Mouse (Mus musculus) C2C12 (cell line): Measurements from ENCODE around the gene Tubgcp2. TPM values are rescaled to one million over a fixed set of nuclear protein-coding genes. Genes with fewer than 3 reads are reported as not detected.
A peak's percentile ranks its signal among the peaks of the same experiment; 100 is the strongest.

Source experiments
- H3K27me3 ChIP-seq: one replicate; pipeline ENCODE4 v1.6.1; 2011; ENCODE audit not compliant: control insufficient read depth, insufficient read depth, insufficient read length
- H3K36me3 ChIP-seq: one replicate; pipeline ENCODE4 v1.6.1; 2011; ENCODE audit not compliant: control insufficient read depth, insufficient read depth
- H3K4me3 ChIP-seq: one replicate; pipeline ENCODE4 v1.5.1; 2011; ENCODE audit warnings: mild to moderate bottlenecking, control low read depth; ENCODE audit not compliant: poor library complexity, insufficient read depth, severe bottlenecking
- H3K79me2 ChIP-seq: one replicate; pipeline ENCODE4 v1.6.1; 2011; ENCODE audit not compliant: control insufficient read depth, insufficient read depth
- H3K79me3 ChIP-seq: one replicate; pipeline ENCODE4 v1.6.1; 2011; ENCODE audit warnings: low read depth, control low read depth
- H3ac ChIP-seq: one replicate; pipeline ENCODE3; 2011; ENCODE audit warnings: low read depth; ENCODE audit not compliant: control insufficient read depth, insufficient read length
- CEBPB ChIP-seq: IDR thresholded peaks from one replicate; pipeline ENCODE4 v1.6.1; 2011; ENCODE audit warnings: low read depth, mild to moderate bottlenecking, control low read depth, moderate library complexity
- CTCF ChIP-seq: IDR thresholded peaks from one replicate; pipeline ENCODE4 v1.5.1; 2011; ENCODE audit not compliant: control insufficient read depth, insufficient read depth, insufficient read length
- FOSL1 ChIP-seq: IDR thresholded peaks from one replicate; pipeline ENCODE4 v1.8.0; 2011; ENCODE audit warnings: mild to moderate bottlenecking, low read length; ENCODE audit not compliant: poor library complexity, insufficient read depth, severe bottlenecking
- MAX ChIP-seq: IDR thresholded peaks from one replicate; pipeline ENCODE4 v1.6.1; 2011; ENCODE audit warnings: mild to moderate bottlenecking, control low read depth
- MYOD1 ChIP-seq: IDR thresholded peaks from one replicate; pipeline ENCODE4 v1.6.1; 2011; ENCODE audit warnings: low read depth; ENCODE audit not compliant: control insufficient read depth, insufficient read length
- MYOG ChIP-seq: IDR thresholded peaks from one replicate; pipeline ENCODE4 v1.6.1; 2011; ENCODE audit not compliant: control insufficient read depth, insufficient read length; ENCODE audit errors: extremely low read depth
- USF1 ChIP-seq: IDR thresholded peaks from one replicate; pipeline ENCODE4 v1.6.1; 2011; ENCODE audit warnings: low read depth, mild to moderate bottlenecking, control low read depth, moderate library complexity
- polyA plus RNA-seq: library from polyadenylated mRNA; unstranded; fragments of >200 nt; fragmentation: generic; extraction: Trizol; gene quantifications from one replicate; pipeline ENCODE4 v1.2.1, GENCODE M21; 2012; ENCODE audit warnings: missing spikeins

Gene Tubgcp2
- polyA plus RNA-seq, 1 experiment = 31.7 TPM

DNA sequence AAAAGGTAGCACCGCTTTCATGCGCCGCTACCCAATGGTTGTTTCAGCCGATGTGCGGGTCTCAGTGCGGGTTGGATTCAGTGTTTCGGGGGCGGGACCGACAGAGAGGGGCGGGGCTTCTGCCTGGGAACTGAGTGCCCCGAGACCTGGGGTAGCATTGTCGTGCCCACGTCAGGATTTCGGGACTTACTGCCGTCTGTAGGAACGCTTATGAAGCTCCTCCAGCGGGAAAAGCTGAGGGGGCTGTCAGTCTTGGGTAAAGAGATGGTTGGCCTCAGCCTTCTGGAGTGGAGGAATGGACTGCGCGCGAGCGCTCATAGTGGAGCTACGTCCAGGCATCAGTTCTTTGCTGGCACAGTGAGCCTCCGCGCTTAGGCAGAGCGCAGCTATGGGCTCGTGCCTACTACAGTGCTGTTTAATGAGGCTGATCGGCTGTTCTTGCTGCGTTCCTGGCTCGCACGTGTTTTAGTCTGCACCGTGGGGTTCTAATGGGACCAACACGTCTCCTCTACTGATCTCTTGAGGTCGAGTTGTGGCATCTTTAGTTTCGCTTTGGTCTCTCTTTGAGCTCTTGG lies 12.7 kb upstream of the Tubgcp2 start:
- Histone ChIP-seq H3K27me3 (peaks cover 17% of the 10 kb centered on the region), H3K79me3 (no peaks in the 10 kb centered on the region), H3K4me3 (no peak overlapping the region), H3K79me2 (no peaks in the 10 kb centered on the region), H3ac (no peak overlapping the region), H3K36me3 (no peaks in the 10 kb centered on the region)
- TF ChIP-seq USF1 (no peak), MAX (no peak)

- Histone ChIP-seq H3K27me3 (peaks cover 17% of the 10 kb centered on the region), H3K79me3 (no peaks in the 10 kb centered on the region), H3K79me2 (no peaks in the 10 kb centered on the region), H3K4me3 (no peak within 1 kb of the TSS), H3K36me3 (no peaks in the 10 kb centered on the region), H3ac (no peak within 1 kb of the TSS)
- no peak for TF ChIP-seq MYOD1
- no peak for TF ChIP-seq CEBPB
Measured at GRCm38 (mm10) chr7:140048361-140049114, 12.1 kb upstream of the Tubgcp2 start, which contains the start of gene Msx3. TSS of gene Msx3 (minus strand) at chr7:140049089.

DNA sequence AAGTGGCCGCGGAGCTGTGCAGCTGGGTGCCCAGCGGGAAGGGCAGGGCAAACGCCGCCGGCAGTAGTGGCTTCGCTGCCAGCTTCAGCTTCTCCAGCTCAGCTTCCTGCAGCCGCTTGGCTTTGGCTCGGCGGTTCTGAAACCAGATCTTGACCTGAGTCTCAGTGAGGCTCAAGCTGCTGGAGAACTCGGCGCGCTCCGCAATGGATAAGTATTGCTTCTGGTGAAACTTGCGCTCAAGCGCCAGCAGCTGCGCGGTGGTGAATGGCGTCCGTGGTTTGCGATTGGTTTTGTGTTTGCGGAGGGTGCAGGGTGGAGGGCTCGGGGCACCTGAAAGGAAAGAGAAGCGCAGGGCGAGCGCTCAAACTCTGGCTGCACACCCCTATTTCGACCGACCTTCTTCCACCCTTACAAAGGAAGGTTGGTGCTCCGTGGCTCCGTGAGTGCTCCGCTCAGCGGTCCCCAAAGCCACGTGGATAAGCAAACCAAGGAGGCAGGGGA lies 11.4 kb upstream of the Tubgcp2 start:
- TF ChIP-seq FOSL1 (no peak), MYOG (no peak), CEBPB (no peak), MAX (no peak), MYOD1 (no peak), CTCF (no peak), USF1 (no peak)
- H3K79me2 ChIP-seq = no peaks in the 10 kb centered on the region

DNA sequence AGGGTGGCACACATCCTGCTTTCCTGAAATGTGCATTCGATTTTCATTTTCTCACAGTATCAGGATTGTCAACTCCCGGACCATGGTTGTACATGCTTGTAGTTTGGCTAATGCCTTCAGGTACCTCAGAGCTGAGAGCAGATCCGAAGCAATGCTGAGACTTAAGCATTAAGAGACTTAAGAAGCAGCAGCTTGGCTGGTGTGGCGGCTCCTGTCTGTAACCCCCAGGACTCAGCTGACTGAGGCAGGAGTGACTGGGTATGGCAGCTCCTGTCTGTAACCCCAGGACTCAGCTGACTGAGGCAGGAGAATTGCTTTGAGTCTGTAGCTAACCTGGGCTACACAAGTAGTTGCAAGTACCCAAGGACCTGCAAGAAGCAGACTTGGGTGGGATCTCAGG lies 9.1 kb upstream of the Tubgcp2 start:
- TF ChIP-seq CEBPB (no peak), MYOD1 (no peak), USF1 (no peak), MYOG (no peak), MAX (no peak), FOSL1 (no peak), CTCF (no peak)
- no peaks in the 10 kb centered on the region for H3K36me3 ChIP-seq
- peaks cover 17% of the 10 kb centered on the region for H3K27me3 ChIP-seq
- no peak overlapping the region for H3K4me3 ChIP-seq
- H3K79me2 ChIP-seq = no peaks in the 10 kb centered on the region
- H3ac ChIP-seq = no peak overlapping the region
- H3K79me3 ChIP-seq = no peaks in the 10 kb centered on the region

More for the DNA sequence above, 11.4 kb upstream of the Tubgcp2 start:
- no peaks in the 10 kb centered on the region for H3K79me3 ChIP-seq
- H3ac ChIP-seq = no peak overlapping the region
- peaks cover 17% of the 10 kb centered on the region for H3K27me3 ChIP-seq
- H3K36me3 ChIP-seq = no peaks in the 10 kb centered on the region
- no peak overlapping the region for H3K4me3 ChIP-seq

DNA sequence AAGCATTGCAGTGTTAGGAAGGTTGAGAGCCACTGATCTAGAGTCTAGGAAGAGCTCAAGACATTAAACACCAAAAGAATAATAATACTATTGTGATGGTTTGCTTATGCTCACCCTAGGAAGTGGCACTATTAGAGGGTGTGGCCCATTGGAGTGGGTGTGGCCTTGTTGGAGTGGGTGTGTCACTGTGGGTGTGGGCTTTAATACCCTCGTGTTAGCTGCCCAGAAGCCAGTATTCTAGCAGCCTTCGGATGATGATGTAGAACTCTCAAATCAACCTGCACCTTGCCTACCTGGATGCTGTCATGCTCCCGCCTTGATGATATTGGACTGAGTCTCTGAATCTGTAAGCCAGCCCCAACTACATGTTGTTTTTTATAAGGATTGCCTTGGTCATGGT lies 6.3 kb upstream of the Tubgcp2 start:
- no peak for TF ChIP-seq MAX
- no peak for TF ChIP-seq CEBPB
- TF ChIP-seq USF1 = no peak
- no peak for TF ChIP-seq MYOG
- no peak for TF ChIP-seq FOSL1
- no peak for TF ChIP-seq CTCF
- TF ChIP-seq MYOD1 = no peak
- no peak overlapping the region for H3ac ChIP-seq
- peaks cover 8% of the 10 kb centered on the region for H3K36me3 ChIP-seq
- peaks cover under 1% of the 10 kb centered on the region for H3K79me2 ChIP-seq
- H3K4me3 ChIP-seq = no peak overlapping the region
- H3K27me3 ChIP-seq = peaks cover 4% of the 10 kb centered on the region
- H3K79me3 ChIP-seq = no peaks in the 10 kb centered on the region

GRCm38 (mm10) chr7:140037171-140037555 lies 694 bp upstream of the Tubgcp2 start:
- Histone ChIP-seq H3K36me3 (peaks cover 22% of the 10 kb centered on the region), H3K4me3 (peak overlapping the region; percentile 64), H3K27me3 (no peaks in the 10 kb centered on the region), H3ac (peak overlapping the region; percentile 25), H3K79me2 (peaks cover 40% of the 10 kb centered on the region), H3K79me3 (peaks cover 19% of the 10 kb centered on the region)
- TF ChIP-seq MYOG = no peak
- no peak for TF ChIP-seq CTCF
- TF ChIP-seq FOSL1 = no peak
- TF ChIP-seq CEBPB = no peak
- no peak for TF ChIP-seq MAX
- no peak for TF ChIP-seq MYOD1
